Mouse (Mus musculus): ENCODE data around the gene Zfyve26.
A peak's percentile ranks its signal among the peaks of the same experiment; 100 is the strongest.
"Not testable (repeated sequence)": the region's sequence is repeated elsewhere in the genome, so short reads cannot be mapped to it uniquely, and the experiment has no call there.

Zfyve26 gene

GRCm38 (mm10) chr12:79296126-79296816 lies at the start of gene Zfyve26:
Gene Zfyve26 (minus strand): TSS chr12:79296304.
- DNase-seq: peak; percentile 97

- DNase-seq: no peak
Observed at GRCm38 (mm10) chr12:79341291-79341845, 45.3 kb upstream of the Zfyve26 start.

GRCm38 (mm10) chr12:79340513-79340912 lies 44.4 kb upstream of the Zfyve26 start:
- no peak for DNase-seq

GRCm38 (mm10) chr12:79338791-79339190 lies 42.7 kb upstream of the Zfyve26 start:
- DNase-seq: no peak

- no peak for DNase-seq
Observed at GRCm38 (mm10) chr12:79331722-79332121, 35.6 kb upstream of the Zfyve26 start.

GRCm38 (mm10) chr12:79330571-79330970 lies 34.5 kb upstream of the Zfyve26 start:
- no peak for DNase-seq

- no peak for DNase-seq
Observed at GRCm38 (mm10) chr12:79327868-79328267, 31.8 kb upstream of the Zfyve26 start.

- DNase-seq: no peak
Observed at GRCm38 (mm10) chr12:79326745-79327144, 30.6 kb upstream of the Zfyve26 start.

- no peak for DNase-seq
Observed at GRCm38 (mm10) chr12:79326236-79326635, 30.1 kb upstream of the Zfyve26 start.

- DNase-seq: not testable (repeated sequence)
Observed at GRCm38 (mm10) chr12:79322539-79322938, 26.4 kb upstream of the Zfyve26 start.

- no peak for DNase-seq
Observed at GRCm38 (mm10) chr12:79320895-79321294, 24.8 kb upstream of the Zfyve26 start.

- DNase-seq: no peak
Observed at GRCm38 (mm10) chr12:79317339-79317738, 21.2 kb upstream of the Zfyve26 start.

GRCm38 (mm10) chr12:79313721-79314120 lies 17.6 kb upstream of the Zfyve26 start:
- DNase-seq: no peak

- no peak for DNase-seq
Observed at GRCm38 (mm10) chr12:79306013-79306412, 9.9 kb upstream of the Zfyve26 start.

GRCm38 (mm10) chr12:79305131-79305530 lies 9.0 kb upstream of the Zfyve26 start:
- no peak for DNase-seq

- no peak for DNase-seq
Observed at GRCm38 (mm10) chr12:79301802-79302201, 5.7 kb upstream of the Zfyve26 start.

- no peak for DNase-seq
Observed at GRCm38 (mm10) chr12:79297884-79298636, 2.0 kb upstream of the Zfyve26 start.

GRCm38 (mm10) chr12:79297121-79297576 lies 1.0 kb upstream of the Zfyve26 start, which contains the start of gene Rad51b:
Gene Rad51b (plus strand): TSS chr12:79297282.
- peak; percentile 78 for DNase-seq

GRCm38 (mm10) chr12:79292874-79293273 lies 3.2 kb downstream of the Zfyve26 start:
- DNase-seq: peak; percentile 22

GRCm38 (mm10) chr12:79282595-79282994 lies 13.5 kb downstream of the Zfyve26 start:
- DNase-seq: no peak

- DNase-seq: no peak
Observed at GRCm38 (mm10) chr12:79279513-79280115, 16.5 kb downstream of the Zfyve26 start.

- no peak for DNase-seq
Observed at GRCm38 (mm10) chr12:79272604-79273003, 23.5 kb downstream of the Zfyve26 start.

- DNase-seq: no peak
Observed at GRCm38 (mm10) chr12:79261035-79261434, 35.1 kb downstream of the Zfyve26 start.
